Mouse (Mus musculus): Measurements from ENCODE around the gene Cops6. TPM values are rescaled to one million over a fixed set of nuclear protein-coding genes. Genes with fewer than 3 reads are reported as not detected.
A peak's percentile ranks its signal among the peaks of the same experiment; 100 is the strongest.

The Cops6 gene
- total and polyA plus RNA-seq, 2 experiments from 2014 or later, result 47.0 to 265 TPM

GRCm38 (mm10) chr5:138137257-138137656 lies 23.6 kb upstream of the Cops6 start:
- ATAC-seq, result no peak
- no peak overlapping the region for H3K9ac ChIP-seq
- H3K4me1 ChIP-seq (ENCODE audit: insufficient read depth), result no peaks in the 10 kb centered on the region
- H3K36me3 ChIP-seq (ENCODE audit: insufficient read depth), result peaks cover 41% of the 10 kb centered on the region
- H3K4me2 ChIP-seq (ENCODE audit: low read depth), result no peak overlapping the region
- DNase-seq, result no peak
- no peaks in the 10 kb centered on the region for H3K9me3 ChIP-seq (ENCODE audit: low read length)
- WGBS, result 88% methylated on average over 4 of the region's 4 CpGs
- H3K4me3 ChIP-seq (ENCODE audit: low read depth, low read length), result no peak overlapping the region
- TF ChIP-seq CTCF (IDR thresholded peaks at IDR 0.05; ENCODE audit: low read depth), result no peak
- H3K27me3 ChIP-seq (ENCODE audit: insufficient read depth, low read length), result no peaks in the 10 kb centered on the region
- H3K27ac ChIP-seq (ENCODE audit: low read depth, low read length), result no peak overlapping the region

- H3K36me3 ChIP-seq (ENCODE audit: insufficient read depth), result peaks cover 34% of the 10 kb centered on the region
- H3K4me3 ChIP-seq (ENCODE audit: low read depth, low read length), result no peak overlapping the region
- no peak overlapping the region for H3K4me2 ChIP-seq (ENCODE audit: low read depth)
- DNase-seq (peak; percentile 67), ATAC-seq (peak; percentile 58)
- TF ChIP-seq CTCF (IDR thresholded peaks at IDR 0.05; ENCODE audit: low read depth), result peak; percentile 78
- H3K27me3 ChIP-seq (ENCODE audit: insufficient read depth, low read length), result no peaks in the 10 kb centered on the region
- H3K9ac ChIP-seq, result no peak overlapping the region
- no peaks in the 10 kb centered on the region for H3K9me3 ChIP-seq (ENCODE audit: low read length)
- 66% methylated on average over 8 of the region's 8 CpGs for WGBS
- H3K4me1 ChIP-seq (ENCODE audit: insufficient read depth), result no peaks in the 10 kb centered on the region
- no peak overlapping the region for H3K27ac ChIP-seq (ENCODE audit: low read depth, low read length)
These were observed 22.8 kb upstream of the Cops6 start for GRCm38 (mm10) chr5:138137935-138138549.

GRCm38 (mm10) chr5:138138585-138138984 lies 22.3 kb upstream of the Cops6 start:
- no peak overlapping the region for H3K27ac ChIP-seq (ENCODE audit: low read depth, low read length)
- no peak for TF ChIP-seq CTCF (IDR thresholded peaks at IDR 0.05; ENCODE audit: low read depth)
- H3K9me3 ChIP-seq (ENCODE audit: low read length), result no peaks in the 10 kb centered on the region
- no peaks in the 10 kb centered on the region for H3K27me3 ChIP-seq (ENCODE audit: insufficient read depth, low read length)
- H3K4me1 ChIP-seq (ENCODE audit: insufficient read depth), result no peaks in the 10 kb centered on the region
- ATAC-seq, result no peak
- no peak for DNase-seq
- no peak overlapping the region for H3K9ac ChIP-seq
- no peak overlapping the region for H3K4me3 ChIP-seq (ENCODE audit: low read depth, low read length)
- WGBS, result 77% methylated on average over 4 of the region's 4 CpGs
- H3K36me3 ChIP-seq (ENCODE audit: insufficient read depth), result peaks cover 32% of the 10 kb centered on the region
- no peak overlapping the region for H3K4me2 ChIP-seq (ENCODE audit: low read depth)

- peak overlapping the region; percentile 69 for H3K4me2 ChIP-seq (ENCODE audit: low read depth)
- ATAC-seq, result no peak
- peak overlapping the region; percentile 97 for H3K9ac ChIP-seq
- peak overlapping the region; percentile 97; the same call in 1 of the 2 replicates for H3K27ac ChIP-seq (ENCODE audit: low read depth, low read length)
- DNase-seq, result no peak
- H3K4me1 ChIP-seq (ENCODE audit: insufficient read depth), result peaks cover 8% of the 10 kb centered on the region; the same call in 1 of the 2 replicates
- H3K9me3 ChIP-seq (ENCODE audit: low read length), result no peaks in the 10 kb centered on the region
- WGBS, result 84% methylated on average over 3 of the region's 3 CpGs
- no peak for TF ChIP-seq CTCF (IDR thresholded peaks at IDR 0.05; ENCODE audit: low read depth)
- H3K4me3 ChIP-seq (ENCODE audit: low read depth, low read length), result peak overlapping the region; percentile 65
- H3K27me3 ChIP-seq (ENCODE audit: insufficient read depth, low read length), result no peaks in the 10 kb centered on the region
- H3K36me3 ChIP-seq (ENCODE audit: insufficient read depth), result peaks cover 10% of the 10 kb centered on the region
These were observed 6.5 kb upstream of the Cops6 start for GRCm38 (mm10) chr5:138154390-138154789.

GRCm38 (mm10) chr5:138155443-138155976 lies 5.4 kb upstream of the Cops6 start, which contains the start of gene Zfp113:
Gene Zfp113, minus strand, starts transcription at chr5:138155744.
- peaks cover 8% of the 10 kb centered on the region; the same call in 1 of the 2 replicates for H3K4me1 ChIP-seq (ENCODE audit: insufficient read depth)
- H3K27ac ChIP-seq (ENCODE audit: low read depth, low read length), result peak within 1 kb of the TSS; percentile 97
- no peaks in the 10 kb centered on the region for H3K9me3 ChIP-seq (ENCODE audit: low read length)
- ATAC-seq (peak; percentile 99), DNase-seq (peak; percentile 94)
- peak; percentile 92 for TF ChIP-seq CTCF (IDR thresholded peaks at IDR 0.05; ENCODE audit: low read depth)
- H3K27me3 ChIP-seq (ENCODE audit: insufficient read depth, low read length), result no peaks in the 10 kb centered on the region
- peak within 1 kb of the TSS; percentile 69 for H3K4me2 ChIP-seq (ENCODE audit: low read depth)
- H3K4me3 ChIP-seq (ENCODE audit: low read depth, low read length), result peak within 1 kb of the TSS; percentile 65
- peaks cover 5% of the 10 kb centered on the region for H3K36me3 ChIP-seq (ENCODE audit: insufficient read depth)
- peak within 1 kb of the TSS; percentile 97 for H3K9ac ChIP-seq
- under 1% methylated on average over 31 of the region's 31 CpGs for WGBS

- H3K36me3 ChIP-seq (ENCODE audit: insufficient read depth), result peaks cover 29% of the 10 kb centered on the region
- H3K27me3 ChIP-seq (ENCODE audit: insufficient read depth, low read length), result no peaks in the 10 kb centered on the region
- no peak for ATAC-seq
- H3K9me3 ChIP-seq (ENCODE audit: low read length), result no peaks in the 10 kb centered on the region
- TF ChIP-seq CTCF (IDR thresholded peaks at IDR 0.05; ENCODE audit: low read depth), result no peak
- H3K4me1 ChIP-seq (ENCODE audit: insufficient read depth), result peaks cover 7% of the 10 kb centered on the region; the same call in 1 of the 2 replicates
- DNase-seq, result no peak
- H3K4me3 ChIP-seq (ENCODE audit: low read depth, low read length), result peak overlapping the region; percentile 57
- H3K4me2 ChIP-seq (ENCODE audit: low read depth), result peak overlapping the region; percentile 65
- 62% methylated on average over 7 of the region's 7 CpGs for WGBS
- peak overlapping the region; percentile 69 for H3K9ac ChIP-seq
- H3K27ac ChIP-seq (ENCODE audit: low read depth, low read length), result peak overlapping the region; percentile 66
These were observed 578 bp upstream of the Cops6 start for GRCm38 (mm10) chr5:138160224-138160762.

GRCm38 (mm10) chr5:138163046-138163445 lies 2.2 kb downstream of the Cops6 start:
- DNase-seq (no peak), ATAC-seq (no peak)
- 64% methylated on average over 6 of the region's 6 CpGs for WGBS

More at GRCm38 (mm10) chr5:138163046-138163445, 2.2 kb downstream of the Cops6 start:
- no peak overlapping the region for H3K27ac ChIP-seq (ENCODE audit: low read depth, low read length)
- H3K9ac ChIP-seq, result no peak overlapping the region
- no peak overlapping the region for H3K4me2 ChIP-seq (ENCODE audit: low read depth)
- TF ChIP-seq CTCF (IDR thresholded peaks at IDR 0.05; ENCODE audit: low read depth), result no peak
- H3K36me3 ChIP-seq (ENCODE audit: insufficient read depth), result peaks cover 56% of the 10 kb centered on the region
- peaks cover 7% of the 10 kb centered on the region; the same call in 1 of the 2 replicates for H3K4me1 ChIP-seq (ENCODE audit: insufficient read depth)
- no peaks in the 10 kb centered on the region for H3K27me3 ChIP-seq (ENCODE audit: insufficient read depth, low read length)
- no peaks in the 10 kb centered on the region for H3K9me3 ChIP-seq (ENCODE audit: low read length)
- no peak overlapping the region for H3K4me3 ChIP-seq (ENCODE audit: low read depth, low read length)

Measured in forebrain, postnatal 0 days (tissue).